Mouse (Mus musculus): Measurements from ENCODE around the gene Dhx8. TPM values are rescaled to one million over a fixed set of nuclear protein-coding genes. Genes with fewer than 3 reads are reported as not detected.

Gene Dhx8
- total RNA-seq, 2 experiments from 2014 or later: 32.8 to 34.5 TPM

GRCm38 (mm10) chr11:101725043-101725442 lies 7.7 kb upstream of the Dhx8 start:
- intact Hi-C loops (cut with DNase I): no loop called here
- no peak for DNase-seq (ENCODE audit: extremely low spot score in 1 of 2, low spot score in 2 of 2)

- DNase-seq (ENCODE audit: extremely low spot score in 1 of 2, low spot score in 2 of 2): no peak
- intact Hi-C loops (cut with DNase I): no loop called here
These were observed 6.0 kb upstream of the Dhx8 start for GRCm38 (mm10) chr11:101726765-101727164.

DNA sequence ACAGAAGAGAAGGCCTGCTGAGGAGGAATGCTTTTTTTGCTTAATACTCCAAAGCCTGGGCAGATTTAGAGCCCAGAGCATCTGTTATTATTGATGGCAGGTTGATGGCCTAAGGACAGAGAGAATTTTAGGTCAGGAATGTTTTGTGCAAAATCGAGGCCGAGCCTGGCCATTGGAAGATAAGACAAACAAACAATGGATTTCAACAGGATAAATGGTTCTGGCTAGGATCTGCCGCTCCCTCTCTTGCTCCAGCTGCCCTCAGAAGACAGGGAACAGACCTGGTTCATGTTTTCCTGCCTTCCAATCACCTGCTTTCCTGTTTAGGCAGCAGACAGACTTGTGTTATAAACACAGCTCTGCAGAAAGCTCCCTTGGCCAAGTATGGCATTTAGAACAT lies 3.4 kb upstream of the Dhx8 start:
- DNase-seq (ENCODE audit: extremely low spot score in 1 of 2, low spot score in 2 of 2): no peak
- intact Hi-C loops (cut with DNase I): no loop called here

DNA sequence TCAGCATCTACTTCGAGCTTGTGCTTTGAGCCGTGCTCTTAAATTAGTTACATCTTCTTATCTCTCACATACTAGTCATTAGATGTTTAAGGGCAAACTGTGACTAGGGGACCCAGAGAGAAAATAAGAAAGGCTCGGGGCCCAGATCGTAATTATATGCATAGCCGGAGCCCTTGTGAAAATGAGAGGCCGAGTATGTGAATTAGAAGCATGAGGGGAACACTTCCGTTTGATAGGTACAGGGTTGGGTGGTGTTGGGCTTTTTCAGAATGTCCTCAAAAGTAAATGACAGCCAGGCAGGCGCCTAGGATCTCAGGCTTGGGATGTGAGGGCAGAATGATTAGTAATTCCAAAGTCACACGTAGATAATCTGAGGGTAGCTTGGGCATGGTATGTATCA lies 877 bp downstream of the Dhx8 start:
- DNase-seq (ENCODE audit: extremely low spot score in 1 of 2, low spot score in 2 of 2): no peak
- intact Hi-C loops (cut with DNase I): loop anchor here (5.0 kb wide), 1 partner anchor 36 kb away; no protein-coding TSS in a partner anchor

DNA sequence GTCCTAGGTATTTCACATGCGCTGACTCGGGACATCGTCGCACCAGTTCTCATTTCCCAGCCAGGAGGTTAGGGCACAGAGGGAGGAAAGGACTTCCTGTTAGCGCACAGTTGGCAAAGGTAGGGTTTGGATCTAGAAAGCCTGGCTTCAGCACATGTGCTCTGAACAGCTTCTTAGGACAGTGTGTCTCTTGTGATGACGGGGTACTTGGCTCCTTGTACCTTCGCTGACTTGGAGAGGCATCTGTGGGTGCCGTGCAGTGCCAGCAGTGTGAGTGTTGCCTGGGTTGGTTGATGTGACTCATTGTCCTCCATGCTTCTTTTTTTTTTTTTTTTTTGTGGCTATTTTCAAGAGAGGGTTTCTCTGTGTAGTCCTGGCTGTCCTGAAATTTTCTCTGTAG lies 23.9 kb downstream of the Dhx8 start:
- DNase-seq (ENCODE audit: extremely low spot score in 1 of 2, low spot score in 2 of 2): no peak

GRCm38 (mm10) chr11:101757366-101757765 lies 24.6 kb downstream of the Dhx8 start:
- DNase-seq (ENCODE audit: extremely low spot score in 1 of 2, low spot score in 2 of 2): no peak
- intact Hi-C loops (cut with DNase I): no loop called here

More for the DNA sequence above, 23.9 kb downstream of the Dhx8 start:
- intact Hi-C loops (cut with DNase I): no loop called here

GRCm38 (mm10) chr11:101758431-101758830 lies 25.7 kb downstream of the Dhx8 start:
- intact Hi-C loops (cut with DNase I): no loop called here
- peak; percentile 45 to 70 for DNase-seq (ENCODE audit: extremely low spot score in 1 of 2, low spot score in 2 of 2)

DNA sequence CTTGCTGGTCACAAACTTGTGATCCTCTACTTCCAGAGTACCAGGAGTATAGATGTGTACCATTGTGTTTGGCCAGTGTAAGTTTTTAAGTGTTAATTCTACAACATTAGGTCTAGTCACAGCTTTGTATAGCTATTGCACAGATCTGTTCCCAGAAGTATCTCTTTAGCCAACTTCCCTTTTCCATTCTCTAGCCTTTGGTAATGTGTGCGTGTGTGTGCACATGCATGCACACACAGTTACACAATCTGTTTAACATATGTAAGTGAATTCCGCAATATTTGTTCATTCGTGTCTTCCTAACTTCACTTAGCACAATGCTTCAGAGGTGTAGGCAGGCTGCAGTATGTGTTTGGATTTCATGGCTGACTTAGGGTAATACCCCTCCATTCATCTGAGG lies 26.8 kb downstream of the Dhx8 start:
- no peak for DNase-seq (ENCODE audit: extremely low spot score in 1 of 2, low spot score in 2 of 2)
- intact Hi-C loops (cut with DNase I): no loop called here

DNA sequence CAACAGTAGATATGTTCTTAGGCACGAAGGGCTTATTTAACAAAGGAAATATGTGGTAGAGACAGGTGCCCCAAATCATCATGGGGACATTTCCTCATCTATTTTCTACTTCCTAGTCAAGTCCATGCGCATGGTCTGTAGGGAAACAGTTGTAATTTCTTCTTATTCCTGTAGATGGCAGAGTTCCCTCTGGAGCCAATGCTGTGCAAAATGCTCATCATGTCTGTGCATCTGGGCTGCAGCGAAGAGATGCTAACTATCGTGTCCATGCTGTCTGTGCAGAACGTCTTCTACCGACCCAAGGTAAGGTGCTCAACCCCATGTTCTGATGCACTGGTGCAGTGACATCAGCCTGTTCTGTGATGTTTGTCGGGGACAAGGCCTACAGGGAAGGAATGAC lies 31.0 kb downstream of the Dhx8 start:
- DNase-seq (ENCODE audit: extremely low spot score in 1 of 2, low spot score in 2 of 2): peak in 1 of 2 experiments; percentile 73
- intact Hi-C loops (cut with DNase I): no loop called here

DNA sequence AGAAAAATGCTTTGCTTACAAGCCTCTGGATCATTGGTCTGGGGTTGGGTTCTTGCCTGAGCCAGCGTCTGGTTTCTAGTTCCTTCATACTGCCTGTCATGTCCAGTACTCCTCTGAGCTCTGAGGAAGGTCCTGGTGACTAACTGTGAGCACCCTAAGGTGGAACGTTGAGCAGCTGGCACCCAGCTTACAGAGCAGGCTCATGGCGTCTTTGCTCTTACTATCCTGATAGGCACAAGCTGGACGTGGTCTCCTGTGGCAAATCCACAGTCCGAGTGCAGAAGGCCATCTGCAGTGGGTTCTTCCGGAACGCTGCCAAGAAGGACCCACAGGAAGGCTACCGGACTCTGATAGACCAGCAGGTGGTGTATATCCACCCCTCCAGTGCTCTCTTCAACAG lies 31.8 kb downstream of the Dhx8 start:
- no peak for DNase-seq (ENCODE audit: extremely low spot score in 1 of 2, low spot score in 2 of 2)
- intact Hi-C loops (cut with DNase I): no loop called here

GRCm38 (mm10) chr11:101767326-101767725 lies 34.6 kb downstream of the Dhx8 start:
- DNase-seq (ENCODE audit: extremely low spot score in 1 of 2, low spot score in 2 of 2): no peak
- intact Hi-C loops (cut with DNase I): loop anchor here (5.0 kb wide), 1 partner anchor 145 kb away; no protein-coding TSS in a partner anchor

GRCm38 (mm10) chr11:101768721-101769120 lies 36.0 kb downstream of the Dhx8 start:
- DNase-seq (ENCODE audit: extremely low spot score in 1 of 2, low spot score in 2 of 2): no peak
- intact Hi-C loops (cut with DNase I): loop anchor here (5.0 kb wide), 1 partner anchor 144 kb away; no protein-coding TSS in a partner anchor

DNA sequence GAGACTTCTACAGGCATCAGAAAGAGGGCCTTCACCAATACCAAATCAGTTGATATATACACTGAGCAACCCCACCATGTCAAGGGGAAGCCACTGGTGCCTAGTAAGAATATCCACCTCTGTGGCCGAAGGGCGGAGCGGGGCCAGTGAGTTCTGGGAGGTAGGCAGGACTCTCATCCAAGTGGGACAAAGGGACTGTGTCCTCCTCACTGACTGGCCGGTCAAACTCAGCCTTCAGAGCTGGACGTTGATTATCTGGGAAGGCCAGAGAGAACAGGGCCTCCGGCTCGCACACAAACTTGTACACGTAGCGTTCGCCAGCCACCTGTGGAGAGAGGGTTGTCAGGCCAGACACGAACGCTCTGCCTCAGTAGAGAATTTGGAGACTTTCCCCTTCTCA lies 37.5 kb downstream of the Dhx8 start:
- intact Hi-C loops (cut with DNase I): no loop called here
- no peak for DNase-seq (ENCODE audit: extremely low spot score in 1 of 2, low spot score in 2 of 2)

DNA sequence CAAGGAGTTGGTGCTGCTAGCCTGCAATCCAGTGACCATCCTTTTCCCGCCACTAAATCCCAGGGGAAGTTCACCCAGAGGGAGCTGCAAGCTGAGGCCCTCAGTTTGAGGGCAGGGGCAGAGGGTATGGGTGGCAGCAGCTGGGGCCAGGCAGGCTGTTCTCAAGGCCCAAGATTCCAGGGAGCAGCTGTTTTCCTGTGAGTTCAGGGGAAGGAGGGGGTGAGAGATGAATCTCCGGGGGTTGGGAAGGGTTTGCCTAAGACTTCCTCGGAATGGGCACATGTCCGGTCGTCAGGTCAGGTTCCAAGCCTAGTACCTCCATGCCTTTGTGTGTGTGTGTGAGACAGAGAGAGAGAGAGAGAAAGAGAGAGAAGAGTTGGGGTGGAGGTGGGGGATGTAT lies 39.3 kb downstream of the Dhx8 start:
- intact Hi-C loops (cut with DNase I): no loop called here
- no peak for DNase-seq (ENCODE audit: extremely low spot score in 1 of 2, low spot score in 2 of 2)

GRCm38 (mm10) chr11:101772449-101772848 lies 39.7 kb downstream of the Dhx8 start:
- DNase-seq (ENCODE audit: extremely low spot score in 1 of 2, low spot score in 2 of 2): peak in 1 of 2 experiments; percentile 57
- intact Hi-C loops (cut with DNase I): no loop called here

DNA sequence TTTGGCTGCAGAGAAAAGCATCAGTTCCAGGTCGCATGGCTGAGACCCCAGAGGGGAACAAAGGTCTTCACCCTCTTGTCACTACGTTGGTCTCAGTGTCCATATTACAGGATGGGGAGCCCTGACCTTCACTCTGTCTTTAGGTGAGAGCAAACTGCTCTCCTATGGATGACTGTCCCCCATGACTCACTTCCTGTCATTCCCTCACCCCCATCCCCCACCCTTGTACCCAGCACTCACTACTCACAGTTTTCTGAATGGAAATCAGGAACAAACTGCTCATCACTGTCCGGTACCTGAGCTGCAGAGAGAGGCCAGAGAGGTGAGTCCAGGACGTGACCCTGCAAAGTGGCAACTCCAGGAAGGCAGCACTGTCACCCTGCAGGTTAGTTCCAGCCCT lies 44.1 kb downstream of the Dhx8 start:
- no peak for DNase-seq (ENCODE audit: extremely low spot score in 1 of 2, low spot score in 2 of 2)
- intact Hi-C loops (cut with DNase I): no loop called here

DNA sequence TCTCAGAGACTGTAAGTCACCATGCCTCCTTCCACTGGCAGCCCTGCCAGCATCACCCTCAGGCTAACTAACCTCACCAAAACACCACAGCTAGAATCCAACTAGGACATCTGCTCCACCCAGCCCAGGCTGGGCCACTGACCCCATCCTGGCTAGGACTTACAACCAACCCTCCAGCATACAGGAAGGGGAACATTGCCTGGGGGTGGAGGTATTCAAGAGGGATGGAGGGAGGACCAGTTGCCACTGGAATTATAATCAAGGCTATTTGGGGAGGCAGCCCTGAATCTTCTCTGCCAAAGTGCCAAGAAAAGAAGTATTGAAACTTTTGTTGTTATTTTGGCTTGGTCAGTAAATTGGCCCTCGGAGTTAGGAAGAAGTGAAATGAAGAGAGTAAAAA lies 50.4 kb downstream of the Dhx8 start:
- DNase-seq (ENCODE audit: extremely low spot score in 1 of 2, low spot score in 2 of 2): peak in 1 of 2 experiments; percentile 27
- intact Hi-C loops (cut with DNase I): no loop called here

DNA sequence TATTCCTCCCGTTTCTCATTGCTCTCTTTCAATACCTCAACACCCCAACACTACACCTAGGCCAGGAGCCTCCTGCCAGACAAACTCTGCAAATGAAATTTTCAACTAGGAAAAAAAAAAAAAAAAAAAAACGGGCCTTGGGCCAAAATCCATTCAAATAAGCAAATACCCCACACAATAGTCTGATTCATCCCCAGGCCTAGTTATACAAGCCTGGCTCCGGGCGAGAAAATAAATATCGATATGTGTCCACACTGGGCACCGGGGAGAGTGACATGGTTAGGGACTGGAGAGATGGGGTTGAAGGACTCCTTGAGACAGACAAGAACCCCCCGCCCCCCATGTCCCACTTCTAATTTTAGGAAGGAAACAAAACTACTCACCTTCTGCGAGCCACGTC lies 50.9 kb downstream of the Dhx8 start:
- intact Hi-C loops (cut with DNase I): no loop called here
- no peak for DNase-seq (ENCODE audit: extremely low spot score in 1 of 2, low spot score in 2 of 2)

DNA sequence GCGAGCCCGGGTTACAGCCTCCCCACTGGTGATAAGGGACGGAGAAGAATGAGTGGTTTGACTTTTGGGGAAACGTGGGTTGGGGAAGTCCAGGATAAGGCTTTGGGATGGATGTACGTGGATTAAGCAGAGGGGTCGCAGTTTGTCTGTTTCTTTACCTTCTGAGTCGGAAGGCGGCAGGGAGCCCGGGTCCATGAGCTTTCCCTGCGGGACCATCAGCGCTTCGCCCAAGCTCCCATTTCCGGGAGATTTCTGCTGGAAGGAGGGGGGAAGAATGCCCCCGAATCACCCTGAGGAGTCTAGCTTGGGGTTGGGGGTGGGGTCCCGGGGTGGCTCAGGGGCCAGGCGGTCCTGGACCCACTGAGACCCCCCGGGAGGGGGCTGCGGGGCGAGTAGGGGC lies 51.4 kb downstream of the Dhx8 start:
- intact Hi-C loops (cut with DNase I): no loop called here
- DNase-seq (ENCODE audit: extremely low spot score in 1 of 2, low spot score in 2 of 2): no peak

- DNase-seq (ENCODE audit: extremely low spot score in 1 of 2, low spot score in 2 of 2): peak; percentile 23 to 64
- intact Hi-C loops (cut with DNase I): no loop called here
These were observed 51.9 kb downstream of the Dhx8 start for GRCm38 (mm10) chr11:101784488-101785142.

Measured in left cerebral cortex, postnatal 10 days (tissue).